Mouse (Mus musculus) thymus, postnatal 10 days (tissue): Measurements from ENCODE around the gene Olfr670.
"Not testable (repeated sequence)": the region's sequence is repeated elsewhere in the genome, so short reads cannot be mapped to it uniquely, and the experiment has no call there.

Experiments used
- DNase-seq, 2 experiments: peaks; one replicate each; pipeline ENCODE4 v3.0.0; 2021; ENCODE audit warnings: low spot score in 2 of 2

Gene Olfr670

GRCm38 (mm10) chr7:104962520-104962919, at the start of gene Olfr670:
TSS of gene Olfr670 (minus strand) at chr7:104962620.
- DNase-seq, result no peak

DNA sequence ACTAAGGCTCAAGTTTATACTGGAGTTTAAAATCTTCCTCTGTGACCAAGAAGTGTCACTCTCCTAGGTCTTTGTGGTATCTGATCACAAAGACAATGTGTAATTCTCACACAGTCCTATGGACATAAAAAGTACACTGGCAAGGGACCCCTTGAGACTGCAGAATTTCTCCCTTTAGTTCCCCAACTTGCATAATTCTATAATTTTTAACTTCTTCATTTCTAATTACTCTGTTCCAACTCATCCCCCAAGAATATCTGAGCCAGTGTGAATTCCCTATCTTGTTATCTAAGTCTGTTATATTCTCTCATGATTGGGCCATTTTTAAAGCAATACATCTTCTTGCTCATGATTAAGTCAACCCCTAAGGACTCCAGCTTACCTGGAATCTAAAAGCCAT, 39.5 kb upstream of the Olfr670 start, which contains the start of gene Olfr672:
TSS of gene Olfr672 (minus strand) at position 101 of the 400 bp plus-strand sequence.
- DNase-seq, result no peak

DNA sequence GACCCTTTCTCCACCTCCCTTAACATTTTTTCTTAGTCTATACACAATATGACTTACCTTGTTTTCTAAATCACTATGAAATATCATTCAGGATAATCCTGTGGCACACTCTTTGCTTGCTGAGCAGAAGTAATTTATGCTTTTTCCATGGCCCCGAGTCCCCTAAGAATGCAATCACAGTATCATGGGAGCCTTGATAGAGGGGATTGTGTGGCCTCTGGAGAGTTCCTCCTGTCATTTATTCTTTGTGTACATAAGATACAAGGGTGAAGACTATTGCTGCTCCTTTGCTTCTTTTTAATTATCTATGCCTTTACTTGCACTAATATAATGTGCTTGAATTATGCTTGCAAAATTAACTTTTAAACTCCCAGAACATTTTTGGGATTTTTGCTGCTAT, 16.6 kb upstream of the Olfr670 start, which contains the start of gene Olfr671:
TSS of gene Olfr671 (minus strand) at position 101 of the 400 bp plus-strand sequence.
- DNase-seq, result no peak

DNA sequence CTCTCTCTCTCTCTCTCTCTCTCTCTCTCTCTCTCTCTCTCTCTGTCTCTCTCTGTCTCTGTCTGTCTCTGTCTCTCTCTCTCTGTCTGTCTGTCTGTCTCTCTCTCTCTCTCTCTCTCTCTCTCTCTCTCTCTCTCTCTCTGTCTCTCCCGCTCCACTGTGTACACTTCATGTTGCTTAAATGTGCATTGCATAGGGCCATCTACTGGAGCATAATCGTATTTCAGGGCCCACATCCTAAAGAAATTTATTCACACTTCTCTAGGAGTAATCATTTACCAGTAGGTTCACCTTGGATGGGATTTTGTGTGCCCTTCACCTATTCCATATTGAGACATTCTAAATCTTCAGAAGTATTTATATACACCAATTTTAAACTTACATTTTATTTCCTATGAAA, 10.1 kb upstream of the Olfr670 start:
- DNase-seq, result not testable (repeated sequence)

DNA sequence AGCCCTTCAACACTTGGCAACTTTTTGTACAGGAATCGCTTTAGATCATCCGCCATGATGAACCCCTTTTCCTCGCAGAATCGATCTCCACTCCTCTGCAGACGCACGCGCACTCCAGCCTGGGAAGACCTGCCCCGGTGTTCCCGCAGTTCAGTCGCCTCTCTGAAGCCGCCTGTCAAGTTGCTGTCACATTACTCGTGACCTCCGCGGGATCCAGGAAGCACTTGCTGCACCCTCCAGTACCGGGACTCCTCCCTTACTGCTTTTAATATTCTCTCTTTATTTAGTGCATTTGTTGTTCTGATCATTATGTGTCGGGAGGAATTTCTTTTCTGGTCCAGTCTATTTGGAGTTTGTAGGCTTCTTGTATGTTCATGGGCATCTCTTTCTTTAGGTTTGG, 12.2 kb downstream of the Olfr670 start:
- DNase-seq, result not testable (repeated sequence)

DNA sequence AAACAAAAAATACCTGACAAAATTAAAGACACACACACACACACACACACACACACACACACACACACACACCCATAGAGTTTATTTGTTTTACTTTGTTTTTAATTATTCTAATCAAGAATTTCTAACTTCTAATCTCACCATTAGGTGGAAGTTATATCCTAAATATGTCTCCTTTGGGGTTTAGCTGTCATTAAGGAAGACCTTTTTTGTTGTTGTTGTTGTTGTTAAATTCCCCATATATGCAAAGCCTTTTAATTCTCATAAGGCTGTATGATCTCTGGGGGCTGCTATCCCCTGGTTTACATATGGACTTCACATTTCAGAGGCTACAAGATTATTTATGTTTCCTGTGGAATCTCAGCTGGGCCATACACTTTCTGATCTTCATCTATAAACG, 28.5 kb downstream of the Olfr670 start, which contains the start of gene Olfr669:
TSS of gene Olfr669 (plus strand) at position 301 of the 400 bp plus-strand sequence.
- no peak for DNase-seq

GRCm38 (mm10) chr7:104927957-104928356, 34.5 kb downstream of the Olfr670 start, which contains the start of gene Olfr668:
TSS of gene Olfr668 (minus strand) at chr7:104928057.
- no peak for DNase-seq

DNA sequence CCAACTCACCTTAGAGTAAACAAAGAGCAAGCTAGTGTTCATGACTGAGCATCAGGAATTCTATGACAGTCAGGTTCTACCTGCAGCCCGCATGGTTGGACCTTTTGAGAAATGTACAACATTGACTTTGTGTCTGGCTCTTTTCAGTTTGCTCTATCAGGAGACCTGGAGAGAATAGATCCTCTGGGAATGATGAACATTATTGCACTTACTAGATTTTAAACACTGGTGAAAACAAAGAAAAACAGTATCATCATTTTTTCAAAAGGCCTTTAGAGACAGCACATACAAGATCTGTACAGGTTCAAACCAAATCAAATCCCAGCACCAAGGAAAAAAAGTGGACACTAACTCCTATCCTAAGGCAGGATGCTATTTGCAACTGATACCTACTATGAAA, 41.0 kb downstream of the Olfr670 start, which contains the start of gene Olfr667:
TSS of gene Olfr667 (minus strand) at position 101 of the 400 bp plus-strand sequence.
- DNase-seq, result no peak
